Mouse (Mus musculus) forebrain, embryonic 14.5 days (tissue): ENCODE results near the gene Thnsl1. TPM values are rescaled to one million over a fixed set of nuclear protein-coding genes. Genes with fewer than 3 reads are reported as not detected.
"Not testable (repeated sequence)": the region's sequence is repeated elsewhere in the genome, so short reads cannot be mapped to it uniquely, and the experiment has no call there.

Source experiments
- ATAC-seq: fragments of 200-750 bp; cut with Nextera tagmentation; 2 replicates; pipeline ENCODE4 v1.8.0; 2017; ENCODE audit warnings: mild to moderate bottlenecking, moderate library complexity
- DNase-seq: peaks from one replicate; pipeline ENCODE4 v3.0.0-alpha.2; 2015; ENCODE audit warnings: low spot score
- H3K27ac ChIP-seq: fragments of 300-500 bp; sonication (generic); 2 replicates; pipeline ENCODE4 v1.5.1; 2014; ENCODE audit warnings: low read depth, mild to moderate bottlenecking, control low read depth, low read length, moderate library complexity
- H3K27me3 ChIP-seq: fragments of 300-500 bp; sonication (generic); replicated peaks from 2 replicates; pipeline ENCODE4 v1.6.1; 2014; ENCODE audit warnings: low read length, control low read depth, mixed read lengths; ENCODE audit not compliant: control insufficient read depth, insufficient read depth
- H3K36me3 ChIP-seq: fragments of 300-500 bp; sonication (generic); 2 replicates; pipeline ENCODE4 v1.6.1; 2014; ENCODE audit warnings: low read length, control low read depth; ENCODE audit not compliant: control insufficient read depth, insufficient read depth
- H3K4me1 ChIP-seq: fragments of 300-500 bp; sonication (generic); 2 replicates; pipeline ENCODE4 v1.6.1; 2014; ENCODE audit warnings: antibody characterized with exemption, low read length, control low read depth; ENCODE audit not compliant: control insufficient read depth, insufficient read depth
- H3K4me2 ChIP-seq: fragments of 300-500 bp; sonication (generic); 2 replicates; pipeline ENCODE4 v1.6.1; 2014; ENCODE audit warnings: mild to moderate bottlenecking, control low read depth, low read length
- H3K4me3 ChIP-seq: fragments of 300-500 bp; sonication (generic); 2 replicates; pipeline ENCODE4 v1.5.1; 2014; ENCODE audit warnings: low read depth, low read length, control low read depth
- H3K9ac ChIP-seq: fragments of 300-500 bp; sonication (generic); 2 replicates; pipeline ENCODE4 v1.6.1; 2014; ENCODE audit warnings: mild to moderate bottlenecking, low read length, control low read depth, moderate library complexity
- H3K9me3 ChIP-seq: fragments of 300-500 bp; sonication (generic); replicated peaks from 2 replicates; pipeline ENCODE4 v1.6.1; 2016; ENCODE audit warnings: low read length, control low read depth, mixed read lengths; ENCODE audit not compliant: control insufficient read depth
- WGBS: fragments of 180-500 bp; shearing (Covaris S2); extraction: QIAGEN DNeasy Blood & Tissue Kit; methylation state at CpG from one replicate; pipeline ENCODE4 v1.1.7; 2014; 5-methylcytosine and 5-hydroxymethylcytosine counted together
- polyA plus RNA-seq: library from polyadenylated mRNA; unstranded; fragments of >200 nt; fragmentation: Nextera tagmentation; extraction: Ambion mirVana; gene quantifications from 2 replicates; pipeline ENCODE4 v1.2.1, GENCODE M21; 2014

Thnsl1 gene
- polyA plus RNA-seq, 1 experiment from 2014 or later = 27.2 TPM

GRCm38 (mm10) chr2:21230276-21230675 is 24.8 kb downstream of the Thnsl1 start:
- Histone ChIP-seq H3K36me3 (no peaks in the 10 kb centered on the region), H3K27me3 (no peaks in the 10 kb centered on the region), H3K9ac (no peak overlapping the region), H3K9me3 (0 out of 2 replicates have a peak, but pooled peaks cover 2% of the 10 kb centered on the region), H3K4me2 (no peak overlapping the region), H3K4me1 (no peaks in the 10 kb centered on the region), H3K4me3 (no peak overlapping the region), H3K27ac (no peak overlapping the region)
- 62% methylated on average over 2 of the region's 2 CpGs for WGBS
- DNase-seq (no peak), ATAC-seq (no peak)

GRCm38 (mm10) chr2:21231147-21231546 is 25.6 kb downstream of the Thnsl1 start:
- Histone ChIP-seq H3K27me3 (no peaks in the 10 kb centered on the region), H3K27ac (no peak overlapping the region), H3K4me3 (no peak overlapping the region), H3K4me2 (no peak overlapping the region), H3K9me3 (no peaks in the 10 kb centered on the region), H3K4me1 (no peaks in the 10 kb centered on the region), H3K9ac (no peak overlapping the region), H3K36me3 (no peaks in the 10 kb centered on the region)
- ATAC-seq (no peak), DNase-seq (no peak)
- WGBS = 88% methylated on average over 3 of the region's 3 CpGs

GRCm38 (mm10) chr2:21234871-21235648 is 29.5 kb downstream of the Thnsl1 start:
- Histone ChIP-seq H3K4me3 (no peak overlapping the region), H3K9me3 (no peaks in the 10 kb centered on the region), H3K36me3 (no peaks in the 10 kb centered on the region), H3K27me3 (no peaks in the 10 kb centered on the region), H3K9ac (no peak overlapping the region), H3K27ac (no peak overlapping the region), H3K4me2 (no peak overlapping the region), H3K4me1 (no peaks in the 10 kb centered on the region)
- no peak for DNase-seq
- ATAC-seq = no peak
- WGBS = 87% methylated on average over 9 of the region's 9 CpGs

- no peak overlapping the region for H3K4me2 ChIP-seq
- DNase-seq (no peak), ATAC-seq (no peak)
- no peaks in the 10 kb centered on the region for H3K36me3 ChIP-seq
- 94% methylated on average over 4 of the region's 4 CpGs for WGBS
- H3K4me3 ChIP-seq = no peak overlapping the region
- no peaks in the 10 kb centered on the region for H3K27me3 ChIP-seq
- H3K9me3 ChIP-seq = no peaks in the 10 kb centered on the region
- no peaks in the 10 kb centered on the region for H3K4me1 ChIP-seq
- no peak overlapping the region for H3K27ac ChIP-seq
- no peak overlapping the region for H3K9ac ChIP-seq
These were observed 30.4 kb downstream of the Thnsl1 start for GRCm38 (mm10) chr2:21235844-21236386.

DNA sequence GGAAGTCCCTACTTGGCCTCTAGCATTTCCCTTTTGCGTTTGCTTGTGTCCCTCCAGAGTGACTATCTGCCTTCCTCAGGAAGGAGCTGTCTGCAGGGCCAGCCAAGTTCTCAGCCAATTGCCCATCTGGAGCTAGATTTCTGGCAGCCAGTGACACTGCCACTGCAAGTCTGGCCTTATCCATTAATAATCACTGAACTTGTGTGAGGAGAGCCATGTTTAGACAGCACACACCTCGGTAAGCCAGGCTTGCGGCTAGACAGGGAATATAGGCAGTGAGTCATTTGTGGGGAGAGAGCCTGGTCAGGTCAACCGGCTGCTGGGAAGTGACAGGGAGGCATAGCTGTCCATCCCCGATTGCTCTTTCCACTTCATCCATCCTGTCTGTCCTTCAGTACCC is 31.3 kb downstream of the Thnsl1 start:
- no peak for DNase-seq
- no peaks in the 10 kb centered on the region for H3K4me1 ChIP-seq
- H3K27me3 ChIP-seq = no peaks in the 10 kb centered on the region
- H3K27ac ChIP-seq = no peak overlapping the region
- no peak for ATAC-seq
- WGBS = 85% methylated on average over 5 of the region's 5 CpGs
- H3K9ac ChIP-seq = no peak overlapping the region
- H3K36me3 ChIP-seq = no peaks in the 10 kb centered on the region
- H3K9me3 ChIP-seq = no peaks in the 10 kb centered on the region
- H3K4me3 ChIP-seq = no peak overlapping the region
- no peak overlapping the region for H3K4me2 ChIP-seq

- WGBS = 86% methylated on average over 2 of the region's 6 CpGs
- H3K4me2 ChIP-seq, H3K36me3 ChIP-seq, H3K4me3 ChIP-seq, H3K27ac ChIP-seq, H3K9ac ChIP-seq, H3K4me1 ChIP-seq, DNase-seq, ATAC-seq, H3K27me3 ChIP-seq, H3K9me3 ChIP-seq: not testable (repeated sequence)
These were observed 38.6 kb downstream of the Thnsl1 start for GRCm38 (mm10) chr2:21244104-21244503.

DNA sequence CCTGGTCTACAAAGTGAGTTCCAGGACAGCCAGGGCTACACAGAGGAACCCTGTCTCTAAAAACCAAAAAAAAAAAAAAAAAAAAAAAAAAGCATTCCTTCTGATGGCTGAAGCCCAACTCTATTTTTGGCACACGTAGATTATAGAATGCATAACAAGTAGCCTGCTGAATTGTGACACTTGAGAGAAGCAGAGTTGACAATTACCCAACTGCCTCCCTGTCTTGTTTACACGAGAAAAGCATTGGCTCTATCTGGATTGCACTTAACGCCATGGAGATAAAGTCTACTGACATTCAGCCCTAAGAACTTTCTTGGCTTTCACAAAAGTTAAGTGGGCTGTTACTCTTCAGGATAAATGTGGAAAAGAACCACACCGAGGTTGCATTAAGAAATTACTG is 39.5 kb downstream of the Thnsl1 start:
- H3K36me3 ChIP-seq = no peaks in the 10 kb centered on the region
- no peak for DNase-seq
- H3K4me3 ChIP-seq = no peak overlapping the region
- no peaks in the 10 kb centered on the region for H3K9me3 ChIP-seq
- H3K27me3 ChIP-seq = no peaks in the 10 kb centered on the region
- H3K27ac ChIP-seq = no peak overlapping the region
- no peak for ATAC-seq
- no peak overlapping the region for H3K4me2 ChIP-seq
- H3K4me1 ChIP-seq = no peaks in the 10 kb centered on the region
- WGBS = 69% methylated on average over 4 of the region's 4 CpGs
- no peak overlapping the region for H3K9ac ChIP-seq

GRCm38 (mm10) chr2:21245477-21246102 is 40.1 kb downstream of the Thnsl1 start:
- H3K4me1 ChIP-seq = no peaks in the 10 kb centered on the region
- H3K27me3 ChIP-seq = no peaks in the 10 kb centered on the region
- H3K9ac ChIP-seq = no peak overlapping the region
- H3K27ac ChIP-seq = no peak overlapping the region
- H3K36me3 ChIP-seq = no peaks in the 10 kb centered on the region
- WGBS = 93% methylated on average over 2 of the region's 2 CpGs
- ATAC-seq = no peak
- DNase-seq = no peak
- no peak overlapping the region for H3K4me3 ChIP-seq
- no peaks in the 10 kb centered on the region for H3K9me3 ChIP-seq
- H3K4me2 ChIP-seq = no peak overlapping the region

DNA sequence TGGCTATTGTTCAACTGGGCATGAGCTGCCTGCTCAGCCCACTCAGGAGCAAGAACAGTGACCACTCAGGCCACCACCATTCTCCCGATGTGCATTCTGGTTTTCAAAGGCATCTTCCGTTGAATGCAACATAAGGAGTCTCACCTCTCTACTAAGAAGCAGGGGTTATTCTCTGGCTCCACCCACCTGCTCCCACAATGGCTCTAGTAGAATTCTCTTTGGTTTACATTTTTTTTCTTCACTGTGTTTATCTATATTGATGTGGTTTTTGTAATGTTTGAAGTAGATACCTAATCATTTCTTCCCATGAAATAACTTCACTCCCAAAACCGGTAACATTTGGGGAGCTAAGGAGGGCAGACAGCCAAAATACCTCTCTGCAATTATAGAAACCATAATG is 48.1 kb downstream of the Thnsl1 start:
- ATAC-seq = no peak
- no peak overlapping the region for H3K9ac ChIP-seq
- H3K4me1 ChIP-seq = no peaks in the 10 kb centered on the region
- no peaks in the 10 kb centered on the region for H3K36me3 ChIP-seq
- H3K4me2 ChIP-seq = no peak overlapping the region
- 72% methylated on average over 3 of the region's 3 CpGs for WGBS
- no peak overlapping the region for H3K27ac ChIP-seq
- H3K4me3 ChIP-seq = no peak overlapping the region
- no peaks in the 10 kb centered on the region for H3K27me3 ChIP-seq
- no peaks in the 10 kb centered on the region for H3K9me3 ChIP-seq
- no peak for DNase-seq
